ENCODE assay signal across 9 mouse cellular contexts in genomic region chr19:34500763-34501162, GRCm38 (mm10). TPM values are rescaled to one million over a fixed set of nuclear protein-coding genes. Genes with fewer than 3 reads are reported as not detected.
A peak's percentile ranks its signal among the peaks of the same experiment; 100 is the strongest.
DNase-seq lines count a peak whose midpoint lies in the region; ATAC-seq and TF ChIP-seq lines count a peak whose summit lies in the region.
"Had no signal": no experiment of that assay in that cellular context is flagged by ENCODE, and none has a peak within 500 bp of the region (broad histone marks: within the 10 kb centered on the region; RNA-seq: fewer than 3 reads in every experiment).

No protein-coding gene starts in this region.

- no peak overlapping the region for H3K4me2 ChIP-seq in limb, embryonic 14.5 days (replicated peaks; ENCODE audit: low read depth, low read length, severe bottlenecking)
- H3K4me2 ChIP-seq in myocyte (ENCODE audit: low read depth), result no peak overlapping the region
- H3K4me2 ChIP-seq in stomach, postnatal 0 days (replicated peaks; ENCODE audit: low read depth), result no peak overlapping the region
- H3K4me2 ChIP-seq: embryonic facial prominence, embryonic 15.5 days had no signal

- no peaks in the 10 kb centered on the region for H3K79me2 ChIP-seq in myocyte (ENCODE audit: control insufficient read depth, insufficient read depth)

- no peak overlapping the region for H3ac ChIP-seq in myocyte (ENCODE audit: control insufficient read depth, insufficient read length)

- TF ChIP-seq CTCF in stomach, postnatal 0 days (IDR thresholded peaks at IDR 0.05; ENCODE audit: low read depth), result peak; percentile 90

- H3K27ac ChIP-seq in limb, embryonic 14.5 days (replicated peaks; ENCODE audit: low read depth, low read length), result no peak overlapping the region
- no peak overlapping the region for H3K27ac ChIP-seq in stomach, postnatal 0 days (replicated peaks)
- H3K27ac ChIP-seq: embryonic facial prominence, embryonic 15.5 days had no signal

- intact Hi-C loops in gastrocnemius, postnatal 14 days (cut with DNase I; ENCODE audit: low total_unique reads), result no loop called here

- H3K4me3 ChIP-seq in limb, embryonic 14.5 days (replicated peaks; ENCODE audit: low read length), result no peak overlapping the region
- H3K4me3 ChIP-seq in myocyte, result no peak overlapping the region
- no peak overlapping the region for H3K4me3 ChIP-seq in stomach, postnatal 0 days (ENCODE audit: low read depth, low read length)
- H3K4me3 ChIP-seq: embryonic facial prominence, embryonic 15.5 days had no signal

- no peaks in the 10 kb centered on the region for H3K27me3 ChIP-seq in limb, embryonic 14.5 days (ENCODE audit: control insufficient read depth, insufficient read depth, low read length)
- H3K27me3 ChIP-seq in myocyte (ENCODE audit: control insufficient read depth, insufficient read depth, insufficient read length), result no peaks in the 10 kb centered on the region
- no peaks in the 10 kb centered on the region for H3K27me3 ChIP-seq in stomach, postnatal 0 days (ENCODE audit: control insufficient read depth, insufficient read depth, low read length)
- H3K27me3 ChIP-seq: embryonic facial prominence, embryonic 15.5 days had no signal

- no peak overlapping the region for H3K9ac ChIP-seq in limb, embryonic 14.5 days (ENCODE audit: low read depth, low read length, severe bottlenecking)
- H3K9ac ChIP-seq in stomach, postnatal 0 days (ENCODE audit: low read length), result no peak overlapping the region
- H3K9ac ChIP-seq: embryonic facial prominence, embryonic 15.5 days had no signal

- 44% methylated on average over 4 of the region's 4 CpGs for WGBS in limb, embryonic 14.5 days
- WGBS in stomach, postnatal 0 days, result 44% methylated on average over 4 of the region's 4 CpGs

- peak; percentile 97 for DNase-seq in 3T3-L1 (ENCODE audit: low read depth, low spot score)
- peak; percentile 91 for DNase-seq in R1 (ENCODE audit: low read depth, low spot score)
- peak; percentile 54 to 69 for DNase-seq in cerebellum, postnatal 14 days
- DNase-seq in gastrocnemius, postnatal 14 days, result peak; percentile 61
- DNase-seq in kidney, adult 8-10 months, result peak; percentile 78 to 80
- DNase-seq in limb, embryonic 14.5 days (ENCODE audit: low spot score), result peak; percentile 33
- DNase-seq in stomach, postnatal 0 days (ENCODE audit: low spot score), result peak; percentile 78

- H3K4me1 ChIP-seq in limb, embryonic 14.5 days (ENCODE audit: control insufficient read depth, insufficient read depth, low read length), result no peaks in the 10 kb centered on the region
- no peaks in the 10 kb centered on the region for H3K4me1 ChIP-seq in stomach, postnatal 0 days (replicated peaks; ENCODE audit: control insufficient read depth, insufficient read depth)

- no peaks in the 10 kb centered on the region for H3K9me3 ChIP-seq in limb, embryonic 14.5 days (ENCODE audit: control insufficient read depth, low read length)
- no peaks in the 10 kb centered on the region for H3K9me3 ChIP-seq in stomach, postnatal 0 days (ENCODE audit: control insufficient read depth, low read length)
- H3K9me3 ChIP-seq: embryonic facial prominence, embryonic 15.5 days had no signal

- ATAC-seq in limb, embryonic 14.5 days (ENCODE audit: low FRiP score, low read depth), result no peak; the same call in 1 of the 2 replicates
- peak; percentile 90 for ATAC-seq in stomach, postnatal 0 days (ENCODE audit: low FRiP score, low TSS enrichment)

- no peak for TF ChIP-seq POLR2A in limb, embryonic 14.5 days (IDR thresholded peaks at IDR 0.05; ENCODE audit: borderline replicate concordance, extremely low read depth, insufficient read depth, insufficient read length)
- no peak for TF ChIP-seq POLR2A in myocyte (IDR thresholded peaks at IDR 0.05; ENCODE audit: insufficient read length, low read depth)

- TF ChIP-seq EP300 in stomach, postnatal 0 days (optimal IDR thresholded peaks at IDR 0.05), result no peak

- peaks cover 24% of the 10 kb centered on the region for H3K36me3 ChIP-seq in limb, embryonic 14.5 days (ENCODE audit: control insufficient read depth, insufficient read depth, low read length)
- H3K36me3 ChIP-seq in myocyte (ENCODE audit: control insufficient read depth, insufficient read depth), result peaks cover 6% of the 10 kb centered on the region
- no peaks in the 10 kb centered on the region for H3K36me3 ChIP-seq in stomach, postnatal 0 days (ENCODE audit: control insufficient read depth, insufficient read depth, low read length)

TF ChIP-seq in myocyte, 11 proteins besides CTCF, POLR2A, EP300 and RAD21:
- TF ChIP-seq USF1 (IDR thresholded peaks at IDR 0.05; ENCODE audit: low read depth) (no peak), POLR2AphosphoS2 (IDR thresholded peaks at IDR 0.05; ENCODE audit: insufficient read length, low read depth) (no peak), TCF3 (IDR thresholded peaks at IDR 0.05; ENCODE audit: insufficient read length, low read depth) (no peak), E2F4 (IDR thresholded peaks at IDR 0.05; ENCODE audit: insufficient read depth) (peak; percentile 49), SRF (IDR thresholded peaks at IDR 0.05; ENCODE audit: control insufficient read depth, insufficient read length, low read depth) (no peak), REST (IDR thresholded peaks at IDR 0.05; ENCODE audit: insufficient read depth, insufficient read length) (no peak), CEBPB (IDR thresholded peaks at IDR 0.05; ENCODE audit: insufficient read depth, poor library complexity, severe bottlenecking) (no peak), MAX (IDR thresholded peaks at IDR 0.05; ENCODE audit: low read depth) (no peak)
TF ChIP-seq in myocyte: peak in this region for 1.

RNA-seq across cellular contexts. Expression of gene Ch25h, which starts 25.8 kb away (rescaled TPM):
- total RNA-seq in gastrocnemius, postnatal 14 days (2021), result not detected
- polyA plus RNA-seq in limb, embryonic 14.5 days (2012; rRNA removed), result 42.0 and 51.6 TPM in 2 replicates
- 29.3 and 31.3 TPM in 2 replicates for polyA plus RNA-seq in limb, embryonic 14.5 days (2014; fragmentation: Nextera tagmentation; extraction: Ambion mirVana)
- polyA plus RNA-seq in myocyte (2012; fragmentation: generic; extraction: Trizol), result 9.9 TPM
- polyA plus RNA-seq in stomach, postnatal 0 days (2015; fragmentation: Nextera tagmentation; extraction: Ambion mirVana), result 3.7 and 4.6 TPM in 2 replicates

RNA-seq across cellular contexts. Expression of gene Lipa, which starts 26.5 kb away (rescaled TPM):
- 10 to 100 TPM; 10.3 to 11.2 TPM for total RNA-seq in gastrocnemius, postnatal 14 days (2021)
- 40.9 and 45.1 TPM in 2 replicates for polyA plus RNA-seq in limb, embryonic 14.5 days (2012; rRNA removed)
- 55.0 and 57.1 TPM in 2 replicates for polyA plus RNA-seq in limb, embryonic 14.5 days (2014; fragmentation: Nextera tagmentation; extraction: Ambion mirVana)
- 21.4 TPM for polyA plus RNA-seq in myocyte (2012; fragmentation: generic; extraction: Trizol)
- polyA plus RNA-seq in stomach, postnatal 0 days (2015; fragmentation: Nextera tagmentation; extraction: Ambion mirVana), result 18.1 and 19.1 TPM in 2 replicates

RNA-seq across cellular contexts. Expression of gene Ifit2, which starts 49.7 kb away (rescaled TPM):
- 1 to 10 TPM; 1.8 to 2.0 TPM for total RNA-seq in gastrocnemius, postnatal 14 days (2021)
- polyA plus RNA-seq in limb, embryonic 14.5 days (2012; rRNA removed), result 5.2 and 5.3 TPM in 2 replicates
- polyA plus RNA-seq in limb, embryonic 14.5 days (2014; fragmentation: Nextera tagmentation; extraction: Ambion mirVana), result 13.4 and 13.5 TPM in 2 replicates
- 1.8 TPM for polyA plus RNA-seq in myocyte (2012; fragmentation: generic; extraction: Trizol)
- 2.3 and 2.5 TPM in 2 replicates for polyA plus RNA-seq in stomach, postnatal 0 days (2015; fragmentation: Nextera tagmentation; extraction: Ambion mirVana)

Comparison
In these comparisons a context has a peak if more than half of its experiments do, and no peak if none do; other contexts are left out.
1. DNase-seq: peak in every context shown above with its lines; median percentile 97 in 3T3-L1; 91 in R1; 79 in kidney, adult 8-10 months; 78 in stomach, postnatal 0 days; 62 in cerebellum, postnatal 14 days; 61 in gastrocnemius, postnatal 14 days; 33 in limb, embryonic 14.5 days.